Comparison of ENCODE assay signal across 8 mouse cellular contexts in the genomic region with DNA sequence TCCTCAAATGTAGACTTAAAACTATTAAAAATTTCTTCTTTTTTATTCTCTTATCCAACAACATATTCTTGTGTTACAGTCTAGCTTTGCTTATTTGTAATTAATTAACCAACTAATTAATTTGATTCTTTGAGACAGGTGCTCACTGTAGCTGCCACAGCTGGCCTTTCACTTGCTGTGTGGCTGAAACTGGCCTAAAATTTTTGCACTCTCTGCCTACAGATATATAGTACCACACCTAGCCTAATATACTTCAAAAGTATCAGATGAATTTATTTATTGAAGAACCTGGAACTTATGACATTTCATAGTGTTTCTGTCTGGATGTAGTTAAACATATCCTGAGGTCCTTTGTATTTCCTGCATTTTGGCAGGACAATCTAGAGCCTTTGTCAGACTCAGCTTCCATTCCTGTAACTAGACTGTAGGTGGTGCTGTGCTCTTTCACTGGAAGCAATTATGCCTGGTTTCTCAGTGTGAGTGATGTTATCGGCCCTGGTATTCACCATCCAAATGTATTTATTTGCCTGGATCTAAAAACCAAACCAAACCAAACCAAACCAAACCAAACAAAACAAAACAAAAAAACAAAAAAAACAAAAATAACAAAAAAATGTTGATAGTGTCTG. TPM values are rescaled to one million over a fixed set of nuclear protein-coding genes. Genes with fewer than 3 reads are reported as not detected.
A peak's percentile ranks its signal among the peaks of the same experiment; 100 is the strongest.
DNase-seq lines count a peak whose midpoint lies in the region; ATAC-seq lines count a peak whose summit lies in the region.

No protein-coding gene starts in this region.

- peak; percentile 71 for ATAC-seq in granulocyte monocyte progenitor cell, adult 5-6 weeks (replicated peaks; ENCODE audit: poor library complexity, severe bottlenecking)
- peak; percentile 85 for ATAC-seq in neural tube, embryonic 14.5 days (ENCODE audit: low read depth)

- H3K4me3 ChIP-seq in neural tube, embryonic 14.5 days (ENCODE audit: low read depth, low read length) = no peak overlapping the region

- no peak overlapping the region for H3K9ac ChIP-seq in neural tube, embryonic 14.5 days (replicated peaks; ENCODE audit: low read depth, low read length)

- H3K27ac ChIP-seq in neural tube, embryonic 14.5 days (ENCODE audit: low read depth, low read length) = no peak overlapping the region

- no peaks in the 10 kb centered on the region for H3K9me3 ChIP-seq in neural tube, embryonic 14.5 days (ENCODE audit: control insufficient read depth, low read length)

- H3K36me3 ChIP-seq in neural tube, embryonic 14.5 days (ENCODE audit: control insufficient read depth, insufficient read depth, low read length) = no peaks in the 10 kb centered on the region

- H3K27me3 ChIP-seq in neural tube, embryonic 14.5 days (ENCODE audit: control insufficient read depth, insufficient read depth, low read length) = no peaks in the 10 kb centered on the region

- intact Hi-C loops in heart, postnatal 36 days (cut with DNase I) = loop anchor here (2.0 to 5.0 kb wide), 2 partner anchors 494 to 545 kb away; no protein-coding TSS in a partner anchor
- intact Hi-C loops in left cerebral cortex, postnatal 25 days (cut with DNase I) = loop anchor here (5.0 kb wide), 1 partner anchor 494 kb away; no protein-coding TSS in a partner anchor

- no peaks in the 10 kb centered on the region for H3K4me1 ChIP-seq in neural tube, embryonic 14.5 days (ENCODE audit: control insufficient read depth, insufficient read depth, low read length)

- DNase-seq in heart, adult 8-10 months (ENCODE audit: low spot score) = peak; percentile 9
- no peak for DNase-seq in heart, postnatal 36 days
- DNase-seq in CD4-positive helper T cell, adult 2 months (ENCODE audit: low read depth, low spot score) = peak; percentile 36
- peak; percentile 9 for DNase-seq in cerebellum, adult 11-12 months
- DNase-seq in left cerebral cortex, postnatal 25 days (ENCODE audit: low spot score in 2 of 2) = peak; percentile 21 to 58
- DNase-seq in spleen, postnatal 4 days (ENCODE audit: low spot score in 2 of 2) = no peak

- H3K4me2 ChIP-seq in neural tube, embryonic 14.5 days (ENCODE audit: low read depth, low read length) = no peak overlapping the region

- 2% methylated on average over 1 of the region's 1 CpGs for WGBS in neural tube, embryonic 14.5 days

RNA-seq across cellular contexts. Expression of a gene that starts 43.7 kb away (rescaled TPM):
- total RNA-seq in heart, adult 8-10 months (2022) = 10 to 100 TPM; 24.2 to 31.0 (median 28.2) TPM
- total RNA-seq in heart, postnatal 36 days (2021) = 10 to 100 TPM; 23.7 to 24.0 TPM
- total RNA-seq in granulocyte monocyte progenitor cell, adult 5-6 weeks (2014; fragmentation: Nextera tagmentation) = 14.0 and 15.8 TPM in 2 replicates
- 19.3 and 21.8 TPM in 2 replicates for total RNA-seq in granulocyte monocyte progenitor cell, adult 5-6 weeks (2017)
- total RNA-seq in left cerebral cortex, postnatal 25 days (2021) = 10 to 100 TPM; 24.7 to 30.6 TPM
- polyA plus RNA-seq in neural tube, embryonic 14.5 days (2014; fragmentation: Nextera tagmentation; extraction: Ambion mirVana) = 11.0 and 13.6 TPM in 2 replicates

Comparison
In these comparisons a context has a peak if more than half of its experiments do, and no peak if none do; other contexts are left out.
1. DNase-seq: peak in heart, adult 8-10 months (single experiment), CD4-positive helper T cell, adult 2 months (single experiment), cerebellum, adult 11-12 months (single experiment) and left cerebral cortex, postnatal 25 days (2 of 2); none in heart, postnatal 36 days (0 of 2) and spleen, postnatal 4 days (0 of 2).